Mouse (Mus musculus): Measurements from ENCODE around the gene Hs6st3.

DNA sequence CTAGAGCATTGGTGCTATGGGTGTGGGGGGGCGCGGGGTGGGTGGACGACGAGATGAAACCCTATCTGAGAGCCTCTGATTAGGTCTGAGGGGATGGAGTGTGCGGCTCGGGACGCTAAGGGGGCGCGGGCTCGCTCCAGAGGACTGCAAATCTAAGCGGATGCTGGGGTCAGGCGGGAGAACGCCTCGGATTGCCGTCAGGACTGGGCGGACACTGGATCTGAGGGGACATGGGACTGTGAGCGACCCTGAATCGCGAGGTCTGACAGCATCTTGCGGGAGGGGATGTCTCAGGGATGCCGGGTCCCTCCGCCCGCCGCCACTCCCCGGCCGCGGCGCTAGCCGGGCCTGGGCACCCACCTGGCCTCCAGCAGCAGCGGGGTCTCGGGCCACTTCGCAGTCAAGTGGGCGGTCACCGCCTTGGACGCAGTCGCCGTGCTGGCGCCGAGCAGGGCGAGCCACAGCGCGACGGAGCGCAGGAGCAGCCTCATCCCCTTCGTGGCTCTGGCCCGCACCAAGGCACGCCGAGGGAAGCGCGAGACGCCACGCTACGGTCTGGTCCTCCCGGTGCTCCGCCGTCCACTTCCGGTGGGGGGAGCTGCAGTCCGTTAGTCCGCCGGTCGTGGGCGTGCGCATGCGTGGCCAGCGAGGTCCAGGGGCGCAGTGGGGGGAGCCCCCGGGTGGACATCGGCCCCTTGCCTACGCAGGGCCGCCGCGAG lies 39.1 kb upstream of the Hs6st3 start, which contains the start of gene Uggt2:
- TF ChIP-seq CTCF (conservative IDR thresholded peaks at IDR 0.05; ENCODE audit: insufficient read depth, insufficient read length, low read depth, low read length) (peak; percentile 62), POLR2A (IDR thresholded peaks at IDR 0.05; ENCODE audit: low read depth, low read length) (no peak)

Measured in kidney, adult 2 months (tissue).